Mouse (Mus musculus): Measurements from ENCODE around the gene Ppfia3. TPM values are rescaled to one million over a fixed set of nuclear protein-coding genes. Genes with fewer than 3 reads are reported as not detected.

The Ppfia3 gene
- polyA plus RNA-seq, 1 experiment, result 0.27 TPM

DNA sequence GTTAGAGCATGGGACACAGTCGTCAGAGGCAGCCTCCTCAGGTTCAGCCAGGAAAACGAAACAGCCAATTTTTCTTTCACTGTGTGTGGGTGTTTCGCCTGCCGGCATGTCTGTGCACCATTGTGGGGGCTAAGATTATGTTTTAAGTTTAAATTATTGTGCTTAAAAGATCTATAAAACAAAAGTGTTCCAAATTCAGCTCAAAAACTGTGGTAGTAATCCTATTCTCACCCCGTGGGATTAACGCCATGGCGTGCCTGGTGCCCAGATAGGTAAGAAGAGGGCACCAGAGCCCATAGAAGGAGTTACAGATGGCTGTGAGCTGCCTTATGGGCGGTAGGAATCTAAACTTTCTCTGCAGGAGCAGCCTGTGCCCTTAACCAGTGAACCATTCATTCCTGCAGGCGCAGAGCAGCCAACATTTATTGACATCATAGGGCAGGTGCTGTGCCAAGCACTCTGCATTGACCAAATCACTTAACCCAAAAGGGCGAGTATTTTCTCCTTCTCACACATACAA is 51.6 kb downstream of the Ppfia3 start:
- DNase-seq (ENCODE audit: low read depth in 1 of 2, low spot score in 2 of 2), result no peak
- Histone ChIP-seq H3K36me3 (ENCODE audit: control insufficient read depth, insufficient read depth, low read length) (no peaks in the 10 kb centered on the region), H3K4me1 (ENCODE audit: control insufficient read depth, insufficient read depth, insufficient read length) (no peaks in the 10 kb centered on the region), H3K4me3 (ENCODE audit: extremely low read depth, insufficient read depth, insufficient read length) (no peak overlapping the region), H3K27me3 (ENCODE audit: control insufficient read depth, insufficient read depth, low read length) (no peaks in the 10 kb centered on the region), H3K27ac (ENCODE audit: insufficient read depth, low read length) (no peak overlapping the region)
- no peak for TF ChIP-seq CTCF (IDR thresholded peaks at IDR 0.05; ENCODE audit: extremely low read depth, insufficient read depth, insufficient read length, insufficient replicate concordance)
- no peak for TF ChIP-seq POLR2A (IDR thresholded peaks at IDR 0.05; ENCODE audit: low read depth, low read length)
- WGBS, result 88% methylated on average over 10 of the region's 10 CpGs

DNA sequence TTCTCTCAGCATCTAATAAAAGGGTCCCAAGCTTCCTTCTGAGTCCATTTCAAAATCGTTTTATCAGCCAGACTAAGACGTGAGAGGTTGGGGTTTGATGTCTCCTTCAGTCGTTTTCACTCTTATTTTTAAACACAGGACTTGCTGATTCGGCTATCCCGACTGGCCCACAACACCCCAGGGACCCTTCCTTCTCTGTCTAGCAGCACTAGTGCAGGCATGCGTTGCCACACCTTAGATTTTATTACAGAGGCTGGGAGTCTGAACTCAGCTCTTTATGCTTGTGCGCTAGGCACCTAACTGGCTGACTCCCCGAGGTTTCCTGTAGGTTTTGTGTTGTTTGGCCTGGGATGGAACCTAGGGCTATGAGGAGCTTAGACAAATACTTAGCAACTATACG is 53.3 kb downstream of the Ppfia3 start:
- H3K27me3 ChIP-seq (ENCODE audit: control insufficient read depth, insufficient read depth, low read length), result no peaks in the 10 kb centered on the region
- H3K4me1 ChIP-seq (ENCODE audit: control insufficient read depth, insufficient read depth, insufficient read length), result peaks cover under 1% of the 10 kb centered on the region; the same call in 1 of the 2 replicates
- no peaks in the 10 kb centered on the region for H3K36me3 ChIP-seq (ENCODE audit: control insufficient read depth, insufficient read depth, low read length)
- 38% methylated on average over 9 of the region's 9 CpGs for WGBS
- DNase-seq (ENCODE audit: low read depth in 1 of 2, low spot score in 2 of 2), result no peak
- H3K27ac ChIP-seq (ENCODE audit: insufficient read depth, low read length), result no peak overlapping the region
- TF ChIP-seq CTCF (IDR thresholded peaks at IDR 0.05; ENCODE audit: extremely low read depth, insufficient read depth, insufficient read length, insufficient replicate concordance), result no peak
- no peak for TF ChIP-seq POLR2A (IDR thresholded peaks at IDR 0.05; ENCODE audit: low read depth, low read length)
- H3K4me3 ChIP-seq (ENCODE audit: extremely low read depth, insufficient read depth, insufficient read length), result no peak overlapping the region

DNA sequence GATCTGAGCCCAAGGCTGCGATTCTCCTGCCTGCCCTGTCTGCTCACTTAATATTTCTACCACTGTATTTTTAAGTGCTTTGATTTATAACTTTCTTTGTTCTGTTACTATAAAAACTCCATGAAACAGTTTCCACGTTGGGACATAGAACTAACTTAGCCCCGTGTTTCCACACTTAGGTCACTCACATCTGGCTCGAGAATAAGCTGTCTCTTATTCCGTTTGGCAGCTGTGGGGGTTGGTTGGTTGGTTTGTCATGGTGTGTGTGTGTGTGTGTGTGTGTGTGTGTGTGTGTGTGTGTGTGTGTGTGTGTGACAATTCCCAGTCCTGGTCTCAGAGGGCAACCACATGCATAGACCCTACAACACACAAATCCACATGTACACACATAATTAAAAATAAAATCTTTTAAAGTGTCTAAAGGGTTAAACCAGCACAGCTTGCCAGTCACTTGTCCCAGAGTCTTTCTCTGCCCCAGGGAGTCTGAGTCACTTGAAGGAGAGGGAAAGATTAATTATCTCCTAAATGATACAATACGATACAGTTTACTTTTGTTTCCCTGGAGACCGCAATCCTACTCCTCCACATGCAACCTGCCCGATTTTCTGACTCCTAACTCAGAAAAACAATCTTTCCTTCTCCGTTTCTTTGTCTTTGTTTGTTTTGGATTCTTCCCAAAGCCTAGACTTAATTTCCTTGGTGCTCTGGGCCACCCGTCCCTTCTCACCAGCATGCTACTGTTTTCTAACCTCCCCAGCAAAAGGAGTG is 53.9 kb downstream of the Ppfia3 start:
- WGBS, result 69% methylated on average over 10 of the region's 10 CpGs
- Histone ChIP-seq H3K27me3 (ENCODE audit: control insufficient read depth, insufficient read depth, low read length) (no peaks in the 10 kb centered on the region), H3K27ac (ENCODE audit: insufficient read depth, low read length) (no peak overlapping the region), H3K36me3 (ENCODE audit: control insufficient read depth, insufficient read depth, low read length) (no peaks in the 10 kb centered on the region), H3K4me1 (ENCODE audit: control insufficient read depth, insufficient read depth, insufficient read length) (peaks cover 3% of the 10 kb centered on the region; the same call in 1 of the 2 replicates), H3K4me3 (ENCODE audit: extremely low read depth, insufficient read depth, insufficient read length) (no peak overlapping the region)
- TF ChIP-seq CTCF (IDR thresholded peaks at IDR 0.05; ENCODE audit: extremely low read depth, insufficient read depth, insufficient read length, insufficient replicate concordance) (no peak), POLR2A (IDR thresholded peaks at IDR 0.05; ENCODE audit: low read depth, low read length) (no peak)
- DNase-seq (ENCODE audit: low read depth in 1 of 2, low spot score in 2 of 2), result no peak

DNA sequence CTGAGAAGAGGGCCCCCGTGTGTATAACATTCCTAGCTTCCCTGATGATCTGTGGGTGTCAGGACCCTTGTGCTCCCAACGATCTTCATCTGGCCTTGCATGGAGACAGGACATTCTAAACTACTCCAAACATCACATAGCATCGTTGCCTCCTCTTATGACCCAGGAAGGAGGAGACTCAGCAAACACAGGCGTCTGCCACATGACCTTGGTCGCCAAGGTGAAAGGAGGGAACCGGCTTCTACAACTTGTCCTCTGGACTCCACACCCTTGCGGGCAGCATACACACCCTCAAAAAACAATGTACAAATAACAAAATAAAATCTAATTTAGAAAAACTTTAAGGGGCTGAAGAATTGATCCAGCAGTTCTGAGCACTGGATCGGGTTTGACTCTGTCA is 54.8 kb downstream of the Ppfia3 start:
- WGBS, result 85% methylated on average over 8 of the region's 8 CpGs
- H3K36me3 ChIP-seq (ENCODE audit: control insufficient read depth, insufficient read depth, low read length), result no peaks in the 10 kb centered on the region
- no peaks in the 10 kb centered on the region for H3K27me3 ChIP-seq (ENCODE audit: control insufficient read depth, insufficient read depth, low read length)
- no peak for DNase-seq (ENCODE audit: low read depth in 1 of 2, low spot score in 2 of 2)
- no peak overlapping the region for H3K4me3 ChIP-seq (ENCODE audit: extremely low read depth, insufficient read depth, insufficient read length)
- no peak overlapping the region for H3K27ac ChIP-seq (ENCODE audit: insufficient read depth, low read length)
- peaks cover 3% of the 10 kb centered on the region; the same call in 1 of the 2 replicates for H3K4me1 ChIP-seq (ENCODE audit: control insufficient read depth, insufficient read depth, insufficient read length)
- TF ChIP-seq CTCF (IDR thresholded peaks at IDR 0.05; ENCODE audit: extremely low read depth, insufficient read depth, insufficient read length, insufficient replicate concordance) (no peak), POLR2A (IDR thresholded peaks at IDR 0.05; ENCODE audit: low read depth, low read length) (no peak)

DNA sequence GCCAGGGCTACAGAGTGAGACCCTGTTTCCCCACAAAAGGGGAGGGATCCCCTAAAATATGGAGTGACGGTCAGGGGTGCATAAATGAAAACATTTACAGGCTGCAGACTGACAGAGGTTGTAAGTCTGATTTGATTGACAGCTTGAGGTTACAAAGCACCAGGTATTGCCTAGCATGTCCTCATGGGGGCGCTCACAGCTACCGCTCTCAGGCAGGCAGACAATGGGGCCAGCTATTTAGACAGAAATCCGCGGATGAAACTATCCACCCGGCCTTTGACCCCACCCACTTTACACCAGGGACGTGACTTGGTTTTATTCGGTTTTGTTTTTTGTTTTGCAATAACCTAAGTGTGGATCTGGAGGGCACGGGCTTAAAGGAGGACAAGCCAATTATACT is 57.4 kb downstream of the Ppfia3 start:
- no peaks in the 10 kb centered on the region for H3K27me3 ChIP-seq (ENCODE audit: control insufficient read depth, insufficient read depth, low read length)
- H3K4me1 ChIP-seq (ENCODE audit: control insufficient read depth, insufficient read depth, insufficient read length), result peaks cover 3% of the 10 kb centered on the region; the same call in 1 of the 2 replicates
- no peak overlapping the region for H3K27ac ChIP-seq (ENCODE audit: insufficient read depth, low read length)
- WGBS, result 23% methylated on average over 9 of the region's 9 CpGs
- no peaks in the 10 kb centered on the region for H3K36me3 ChIP-seq (ENCODE audit: control insufficient read depth, insufficient read depth, low read length)
- DNase-seq (ENCODE audit: low read depth in 1 of 2, low spot score in 2 of 2), result peak in 1 of 2 experiments; percentile 37
- H3K4me3 ChIP-seq (ENCODE audit: extremely low read depth, insufficient read depth, insufficient read length), result no peak overlapping the region
- no peak for TF ChIP-seq POLR2A (IDR thresholded peaks at IDR 0.05; ENCODE audit: low read depth, low read length)
- peak; percentile 46; the same call in 1 of the 2 replicates for TF ChIP-seq CTCF (IDR thresholded peaks at IDR 0.05; ENCODE audit: extremely low read depth, insufficient read depth, insufficient read length, insufficient replicate concordance)

DNA sequence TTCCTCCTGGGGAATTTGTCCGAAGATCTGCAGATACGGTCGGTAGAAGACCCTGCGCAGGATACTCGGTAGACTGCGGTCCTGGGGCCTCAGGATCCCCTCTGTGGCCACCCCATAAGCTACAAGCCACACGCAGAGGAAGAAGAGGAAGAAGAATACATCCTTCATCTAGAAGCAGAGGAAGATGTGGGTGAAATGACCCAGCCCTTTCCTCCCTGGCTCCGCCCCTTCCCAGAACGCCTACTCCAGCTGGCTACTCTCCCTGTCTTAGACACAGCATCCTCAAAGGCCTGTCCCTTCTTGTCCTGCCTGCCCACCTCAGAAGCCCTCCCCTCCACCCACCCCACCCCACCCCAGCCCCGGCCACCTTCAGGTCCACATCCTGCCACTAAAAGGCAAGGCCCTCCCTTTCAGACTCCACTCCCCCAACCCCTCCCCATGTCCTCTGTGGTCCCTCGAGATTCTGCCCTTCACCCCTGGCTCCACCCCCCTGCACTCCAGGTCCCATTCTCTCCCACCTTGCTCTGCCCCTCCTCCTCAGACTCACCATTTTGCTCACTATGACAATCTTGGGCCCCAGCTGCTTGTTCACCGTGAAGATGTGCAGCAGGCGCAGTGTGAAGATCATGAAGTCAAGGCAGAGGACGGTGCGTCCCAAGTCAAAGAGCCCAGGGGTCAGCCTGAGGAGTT is 58.1 kb downstream of the Ppfia3 start:
- H3K27ac ChIP-seq (ENCODE audit: insufficient read depth, low read length), result no peak overlapping the region
- WGBS, result 29% methylated on average over 15 of the region's 15 CpGs

More for the DNA sequence above, 58.1 kb downstream of the Ppfia3 start:
- Histone ChIP-seq H3K4me1 (ENCODE audit: control insufficient read depth, insufficient read depth, insufficient read length) (peaks cover 3% of the 10 kb centered on the region; the same call in 1 of the 2 replicates), H3K36me3 (ENCODE audit: control insufficient read depth, insufficient read depth, low read length) (no peaks in the 10 kb centered on the region), H3K27me3 (ENCODE audit: control insufficient read depth, insufficient read depth, low read length) (no peaks in the 10 kb centered on the region), H3K4me3 (ENCODE audit: extremely low read depth, insufficient read depth, insufficient read length) (no peak overlapping the region)
- no peak for DNase-seq (ENCODE audit: low read depth in 1 of 2, low spot score in 2 of 2)
- TF ChIP-seq POLR2A (IDR thresholded peaks at IDR 0.05; ENCODE audit: low read depth, low read length) (no peak), CTCF (IDR thresholded peaks at IDR 0.05; ENCODE audit: extremely low read depth, insufficient read depth, insufficient read length, insufficient replicate concordance) (no peak)

Data from spleen, adult 2 months (tissue).